Mouse (Mus musculus) cerebellum, adult 8-10 months (tissue): ENCODE data around the gene Gm10354.
"Not testable (repeated sequence)": the region's sequence is repeated elsewhere in the genome, so short reads cannot be mapped to it uniquely, and the experiment has no call there.

ENCODE experiments used
- DNase-seq: peaks from one replicate; pipeline ENCODE4 v3.0.0; 2022

Gm10354 gene

GRCm38 (mm10) chr5:14953587-14953986 lies 25.1 kb downstream of the Gm10354 start:
- not testable (repeated sequence) for DNase-seq

GRCm38 (mm10) chr5:14952749-14953148 lies 26.0 kb downstream of the Gm10354 start:
- not testable (repeated sequence) for DNase-seq

GRCm38 (mm10) chr5:14951822-14952221 lies 26.9 kb downstream of the Gm10354 start:
- DNase-seq, result not testable (repeated sequence)

GRCm38 (mm10) chr5:14947482-14948198 lies 31.1 kb downstream of the Gm10354 start:
- not testable (repeated sequence) for DNase-seq

- not testable (repeated sequence) for DNase-seq
Measured at GRCm38 (mm10) chr5:14945524-14945923, 33.2 kb downstream of the Gm10354 start.

- DNase-seq, result not testable (repeated sequence)
Measured at GRCm38 (mm10) chr5:14941043-14941442, 37.7 kb downstream of the Gm10354 start.

- DNase-seq, result not testable (repeated sequence)
Measured at GRCm38 (mm10) chr5:14938329-14938728, 40.4 kb downstream of the Gm10354 start, which contains the start of gene Speer4e. TSS of gene Speer4e (minus strand) at chr5:14938429.

GRCm38 (mm10) chr5:14933721-14934120 lies 45.0 kb downstream of the Gm10354 start:
- DNase-seq, result not testable (repeated sequence)

GRCm38 (mm10) chr5:14927047-14927446 lies 51.7 kb downstream of the Gm10354 start:
- DNase-seq, result not testable (repeated sequence)
